Mouse (Mus musculus): Measurements from ENCODE around the gene Gm11060.

GRCm38 (mm10) chr2:105131061-105131810, 39.4 kb downstream of the Gm11060 start:
- no peak for TF ChIP-seq CTCF (IDR thresholded peaks at IDR 0.05; ENCODE audit: insufficient read depth, low read depth, low read length)
- TF ChIP-seq POLR2A (IDR thresholded peaks at IDR 0.05; ENCODE audit: insufficient read depth, low read depth, low read length) = no peak

Data from olfactory bulb, adult 2 months (tissue).